Mouse (Mus musculus) liver, embryonic 16.5 days (tissue): Measurements from ENCODE around the gene Dlgap4. TPM values are rescaled to one million over a fixed set of nuclear protein-coding genes. Genes with fewer than 3 reads are reported as not detected.

Experiments
- ATAC-seq: fragments of 200-750 bp; cut with Nextera tagmentation; 2 replicates; pipeline ENCODE4 v1.8.0; 2017; ENCODE audit warnings: low read depth, mild to moderate bottlenecking, moderate number of reproducible peaks, moderate library complexity
- H3K27ac ChIP-seq: fragments of 300-500 bp; sonication (generic); 2 replicates; pipeline ENCODE4 v1.5.1; 2014; ENCODE audit warnings: mild to moderate bottlenecking, low read length
- H3K27me3 ChIP-seq: fragments of 300-500 bp; sonication (generic); 2 replicates; pipeline ENCODE4 v1.6.1; 2014; ENCODE audit warnings: low read depth, low read length, mixed read lengths; ENCODE audit not compliant: control insufficient read depth, insufficient read depth
- H3K36me3 ChIP-seq: fragments of 300-500 bp; sonication (generic); 2 replicates; pipeline ENCODE4 v1.6.1; 2014; ENCODE audit warnings: mild to moderate bottlenecking; ENCODE audit not compliant: control insufficient read depth, insufficient read depth
- H3K4me1 ChIP-seq: fragments of 300-500 bp; sonication (generic); 2 replicates; pipeline ENCODE4 v1.6.1; 2014; ENCODE audit warnings: low read depth, low read length, mixed read lengths; ENCODE audit not compliant: control insufficient read depth
- H3K4me2 ChIP-seq: fragments of 300-500 bp; sonication (generic); 2 replicates; pipeline ENCODE4 v1.6.1; 2014; ENCODE audit warnings: low read depth, low read length, mixed read lengths
- H3K4me3 ChIP-seq: fragments of 300-500 bp; sonication (generic); 2 replicates; pipeline ENCODE4 v1.5.1; 2014; ENCODE audit warnings: low read depth, mild to moderate bottlenecking, low read length
- H3K9ac ChIP-seq: fragments of 300-500 bp; sonication (generic); 2 replicates; pipeline ENCODE4 v1.6.1; 2014; ENCODE audit warnings: low read depth, low read length
- H3K9me3 ChIP-seq: fragments of 300-500 bp; sonication (generic); replicated peaks from 2 replicates; pipeline ENCODE4 v1.6.1; 2016; ENCODE audit warnings: low read length; ENCODE audit not compliant: control insufficient read depth
- WGBS: fragments of 180-500 bp; shearing (Covaris S2); extraction: QIAGEN DNeasy Blood & Tissue Kit; methylation state at CpG from one replicate; pipeline ENCODE4 v1.1.7; 2014; ENCODE audit not compliant: insufficient replicate concordance; 5-methylcytosine and 5-hydroxymethylcytosine counted together
- polyA plus RNA-seq: library from polyadenylated mRNA; unstranded; fragments of >200 nt; fragmentation: Nextera tagmentation; extraction: Ambion mirVana; gene quantifications from 2 replicates; pipeline ENCODE4 v1.2.1, GENCODE M21; 2015

Dlgap4 gene
- polyA plus RNA-seq, 1 experiment from 2014 or later, result 10.1 TPM

GRCm38 (mm10) chr2:156774035-156774737, 160.7 kb downstream of the Dlgap4 start:
- ATAC-seq, result no peak
- no peak overlapping the region for H3K4me3 ChIP-seq
- no peak overlapping the region for H3K27ac ChIP-seq
- WGBS, result 73% methylated on average over 13 of the region's 13 CpGs
- no peaks in the 10 kb centered on the region for H3K9me3 ChIP-seq
- peaks cover 8% of the 10 kb centered on the region for H3K27me3 ChIP-seq
- no peak overlapping the region for H3K9ac ChIP-seq
- no peak overlapping the region for H3K4me2 ChIP-seq
- no peaks in the 10 kb centered on the region for H3K36me3 ChIP-seq
- peaks cover 17% of the 10 kb centered on the region for H3K4me1 ChIP-seq

GRCm38 (mm10) chr2:156774738-156775454, 161.4 kb downstream of the Dlgap4 start, which contains the start of gene Myl9:
Gene Myl9 (plus strand): TSS chr2:156775420.
- WGBS, result 14% methylated on average over 28 of the region's 28 CpGs
- ATAC-seq, result peak; percentile 47
- peaks cover 8% of the 10 kb centered on the region for H3K27me3 ChIP-seq
- peak within 1 kb of the TSS; percentile 28 for H3K4me3 ChIP-seq
- no peaks in the 10 kb centered on the region for H3K36me3 ChIP-seq
- peak within 1 kb of the TSS; percentile 12; the same call in 1 of the 2 replicates for H3K27ac ChIP-seq
- H3K4me1 ChIP-seq, result peaks cover 17% of the 10 kb centered on the region
- H3K4me2 ChIP-seq, result peak within 1 kb of the TSS; percentile 50
- peak within 1 kb of the TSS; percentile 12; the same call in 1 of the 2 replicates for H3K9ac ChIP-seq
- H3K9me3 ChIP-seq, result no peaks in the 10 kb centered on the region

- H3K4me2 ChIP-seq, result peak overlapping the region; percentile 50
- peak overlapping the region; percentile 28 for H3K4me3 ChIP-seq
- peaks cover 8% of the 10 kb centered on the region for H3K27me3 ChIP-seq
- WGBS, result 35% methylated on average over 17 of the region's 17 CpGs
- no peak overlapping the region for H3K9ac ChIP-seq
- no peaks in the 10 kb centered on the region for H3K36me3 ChIP-seq
- peaks cover 25% of the 10 kb centered on the region for H3K4me1 ChIP-seq
- no peak overlapping the region for H3K27ac ChIP-seq
- H3K9me3 ChIP-seq, result no peaks in the 10 kb centered on the region
- ATAC-seq, result no peak
These were observed 162.2 kb downstream of the Dlgap4 start for GRCm38 (mm10) chr2:156775455-156776435.

GRCm38 (mm10) chr2:156776907-156777306, 163.4 kb downstream of the Dlgap4 start:
- Histone ChIP-seq H3K4me1 (peaks cover 37% of the 10 kb centered on the region), H3K9ac (no peak overlapping the region), H3K36me3 (no peaks in the 10 kb centered on the region), H3K9me3 (no peaks in the 10 kb centered on the region), H3K27ac (no peak overlapping the region), H3K27me3 (peaks cover 8% of the 10 kb centered on the region), H3K4me2 (no peak overlapping the region), H3K4me3 (no peak overlapping the region)
- no peak for ATAC-seq
- WGBS, result 70% methylated on average over 2 of the region's 2 CpGs

- no peak overlapping the region for H3K27ac ChIP-seq
- no peak overlapping the region for H3K4me3 ChIP-seq
- 30% methylated on average over 7 of the region's 7 CpGs for WGBS
- no peaks in the 10 kb centered on the region for H3K9me3 ChIP-seq
- H3K27me3 ChIP-seq, result peaks cover 8% of the 10 kb centered on the region
- H3K4me1 ChIP-seq, result peaks cover 42% of the 10 kb centered on the region
- no peak overlapping the region; the same call in 1 of the 2 replicates for H3K4me2 ChIP-seq
- H3K9ac ChIP-seq, result no peak overlapping the region
- ATAC-seq, result no peak
- no peaks in the 10 kb centered on the region for H3K36me3 ChIP-seq
These were observed 164.0 kb downstream of the Dlgap4 start for GRCm38 (mm10) chr2:156777326-156778004.

GRCm38 (mm10) chr2:156778571-156778970, 165.1 kb downstream of the Dlgap4 start:
- no peak overlapping the region for H3K9ac ChIP-seq

GRCm38 (mm10) chr2:156779036-156779435, 165.5 kb downstream of the Dlgap4 start:
- H3K4me1 ChIP-seq, result peaks cover 58% of the 10 kb centered on the region
- ATAC-seq, result no peak

More at GRCm38 (mm10) chr2:156778571-156778970, 165.1 kb downstream of the Dlgap4 start:
- no peak overlapping the region for H3K4me3 ChIP-seq
- 48% methylated on average over 8 of the region's 8 CpGs for WGBS
- peaks cover 8% of the 10 kb centered on the region for H3K27me3 ChIP-seq
- H3K9me3 ChIP-seq, result no peaks in the 10 kb centered on the region
- no peaks in the 10 kb centered on the region for H3K36me3 ChIP-seq
- H3K4me2 ChIP-seq, result no peak overlapping the region
- no peak for ATAC-seq
- H3K4me1 ChIP-seq, result peaks cover 53% of the 10 kb centered on the region
- H3K27ac ChIP-seq, result no peak overlapping the region

GRCm38 (mm10) chr2:156779488-156779887, 166.0 kb downstream of the Dlgap4 start:
- Histone ChIP-seq H3K9me3 (no peaks in the 10 kb centered on the region), H3K4me3 (no peak overlapping the region), H3K4me2 (no peak overlapping the region), H3K4me1 (peaks cover 61% of the 10 kb centered on the region), H3K27me3 (peaks cover 8% of the 10 kb centered on the region), H3K27ac (no peak overlapping the region), H3K36me3 (no peaks in the 10 kb centered on the region), H3K9ac (no peak overlapping the region)
- ATAC-seq, result no peak
- 41% methylated on average over 2 of the region's 2 CpGs for WGBS

More at GRCm38 (mm10) chr2:156779036-156779435, 165.5 kb downstream of the Dlgap4 start:
- H3K27me3 ChIP-seq, result peaks cover 8% of the 10 kb centered on the region
- WGBS, result 63% methylated on average over 5 of the region's 5 CpGs
- H3K36me3 ChIP-seq, result no peaks in the 10 kb centered on the region
- H3K4me2 ChIP-seq, result no peak overlapping the region
- no peaks in the 10 kb centered on the region for H3K9me3 ChIP-seq
- no peak overlapping the region for H3K4me3 ChIP-seq
- no peak overlapping the region for H3K9ac ChIP-seq
- no peak overlapping the region for H3K27ac ChIP-seq
